Mouse (Mus musculus) brain, embryonic 18.5 days (tissue): ENCODE measurements around the gene Sephs2.

Experiments used
- DNase-seq: peaks from one replicate; pipeline ENCODE4 v3.0.0-alpha.2; 2012; ENCODE audit warnings: low read depth, low spot score

Sephs2 gene

GRCm38 (mm10) chr7:127232622-127233367, 41.1 kb downstream of the Sephs2 start, which contains the start of the genes Zfp553 and Sept1:
TSS of gene Zfp553 (plus strand) at chr7:127233061.
TSS of gene Sept1 (minus strand) at chr7:127233130.
- no peak for DNase-seq

GRCm38 (mm10) chr7:127231826-127232621, 41.8 kb downstream of the Sephs2 start:
- DNase-seq, result no peak

DNA sequence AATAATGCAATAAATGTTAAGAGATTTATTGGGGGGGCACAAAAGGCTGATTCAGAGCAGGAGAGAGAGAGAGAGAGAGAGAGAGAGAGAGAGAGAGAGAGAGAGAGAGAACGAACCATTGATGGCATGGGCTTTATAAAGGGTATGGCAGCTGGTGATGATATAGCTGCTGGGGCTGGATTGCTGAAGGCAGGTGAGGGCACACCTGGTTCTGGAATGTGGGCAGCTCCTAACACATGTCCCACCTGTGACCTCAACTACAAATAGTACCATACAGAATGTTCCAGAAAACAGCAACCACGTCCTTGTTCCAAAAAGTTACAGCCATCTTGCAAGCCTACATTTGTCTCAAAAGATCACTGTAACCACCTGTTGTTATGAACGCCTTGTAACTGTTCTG, 42.5 kb downstream of the Sephs2 start:
- DNase-seq, result no peak

- no peak for DNase-seq
Observed at GRCm38 (mm10) chr7:127228615-127229303, 45.1 kb downstream of the Sephs2 start.

DNA sequence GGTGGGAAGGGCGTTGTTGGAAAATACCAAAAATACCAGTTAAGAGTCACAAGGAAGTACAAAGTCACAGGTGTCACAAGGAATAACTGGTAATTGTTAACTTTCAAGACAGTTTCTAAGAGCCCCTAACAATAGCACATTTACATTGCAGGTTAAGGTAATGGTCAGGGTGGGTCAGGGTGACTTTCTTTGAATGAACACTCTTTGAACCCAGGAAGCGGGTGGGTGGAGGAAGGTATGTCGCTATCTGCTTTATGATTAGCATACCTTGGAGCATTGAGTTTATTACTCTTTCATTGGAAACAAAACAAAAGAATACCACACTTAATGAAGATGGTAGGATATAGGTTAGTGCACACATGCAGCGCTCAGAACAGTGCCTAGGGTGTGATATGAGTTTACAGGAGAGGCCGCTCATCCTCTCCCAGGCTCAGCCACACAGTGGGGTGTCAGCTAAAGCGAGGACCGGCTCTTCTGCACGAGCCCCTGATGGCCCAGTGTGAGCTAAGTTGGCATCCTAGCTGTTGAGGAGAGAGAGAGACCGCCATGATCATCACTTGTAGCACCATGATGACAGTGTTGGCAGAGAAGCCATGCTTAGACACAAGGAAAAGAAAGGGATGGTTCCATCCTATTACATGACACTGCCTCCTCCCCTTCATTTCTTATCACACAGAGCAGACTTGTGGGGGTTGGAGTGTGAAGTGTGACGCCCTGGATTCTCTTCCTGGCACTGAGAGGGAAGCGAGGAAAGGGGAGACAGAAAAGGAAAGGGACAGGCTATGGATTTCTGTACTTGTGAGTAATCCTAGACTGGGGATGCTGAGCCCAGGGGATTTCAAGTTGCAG, 48.5 kb downstream of the Sephs2 start:
- no peak for DNase-seq

GRCm38 (mm10) chr7:127224616-127225015, 49.2 kb downstream of the Sephs2 start:
- DNase-seq, result no peak

- no peak for DNase-seq
Observed at GRCm38 (mm10) chr7:127223515-127224478, 50.1 kb downstream of the Sephs2 start.

GRCm38 (mm10) chr7:127223106-127223505, 50.7 kb downstream of the Sephs2 start:
- no peak for DNase-seq
